Mouse (Mus musculus): Measurements from ENCODE around the gene Lcn10.
"Not testable (repeated sequence)": the region's sequence is repeated elsewhere in the genome, so short reads cannot be mapped to it uniquely, and the experiment has no call there.

The Lcn10 gene

GRCm38 (mm10) chr2:25706643-25707481 lies 24.3 kb downstream of the Lcn10 start, which contains the start of gene Bmyc:
Bmyc (plus strand) TSS chr2:25706739.
- DNase-seq (ENCODE audit: low read depth, low spot score), result peak; percentile 70

GRCm38 (mm10) chr2:25708121-25708520 lies 25.6 kb downstream of the Lcn10 start:
- DNase-seq (ENCODE audit: low read depth, low spot score), result no peak

- DNase-seq (ENCODE audit: low read depth, low spot score), result not testable (repeated sequence)
Observed at GRCm38 (mm10) chr2:25709056-25709455, 26.5 kb downstream of the Lcn10 start.

- not testable (repeated sequence) for DNase-seq (ENCODE audit: low read depth, low spot score)
Observed at GRCm38 (mm10) chr2:25709791-25710190, 27.3 kb downstream of the Lcn10 start.

GRCm38 (mm10) chr2:25711641-25712040 lies 29.1 kb downstream of the Lcn10 start:
- DNase-seq (ENCODE audit: low read depth, low spot score), result not testable (repeated sequence)

GRCm38 (mm10) chr2:25717222-25717621 lies 34.7 kb downstream of the Lcn10 start:
- DNase-seq (ENCODE audit: low read depth, low spot score), result no peak

GRCm38 (mm10) chr2:25733199-25733930 lies 50.8 kb downstream of the Lcn10 start:
- DNase-seq (ENCODE audit: low read depth, low spot score), result no peak
